Mouse (Mus musculus): ENCODE results near the gene Iqgap1.

DNA sequence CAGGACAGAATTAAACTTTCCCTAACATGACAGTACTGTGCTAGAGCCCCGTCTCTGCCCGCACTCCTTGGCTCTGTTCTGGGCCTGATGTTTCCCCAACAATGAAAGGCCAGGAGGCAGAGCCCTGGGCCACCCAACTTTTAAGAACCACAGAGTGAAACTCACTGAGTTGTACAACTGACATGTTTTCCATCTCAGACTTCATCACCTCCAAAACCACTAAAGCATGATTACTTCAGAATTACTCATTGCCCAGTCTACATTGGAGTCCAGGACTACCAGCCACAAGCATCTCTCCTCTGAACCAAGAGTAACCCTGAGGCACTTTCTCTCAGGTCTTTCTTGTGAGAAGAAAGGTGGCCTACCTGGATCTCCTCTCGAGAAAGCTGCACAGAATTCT lies 83.1 kb downstream of the Iqgap1 start:
- TF ChIP-seq CTCF (IDR thresholded peaks at IDR 0.05; ENCODE audit: low read depth, low read length) = no peak
- no peak for TF ChIP-seq POLR2A (IDR thresholded peaks at IDR 0.05; ENCODE audit: extremely low read depth, insufficient read depth, low read length)
